Mouse (Mus musculus) C2C12 (cell line): ENCODE measurements around the gene Dach2.

Experiments
- CTCF ChIP-seq: IDR thresholded peaks from one replicate; pipeline ENCODE4 v1.5.1; 2011; ENCODE audit not compliant: control insufficient read depth, insufficient read depth, insufficient read length
- USF1 ChIP-seq: IDR thresholded peaks from one replicate; pipeline ENCODE4 v1.6.1; 2011; ENCODE audit warnings: low read depth, mild to moderate bottlenecking, control low read depth, moderate library complexity

- no peak for TF ChIP-seq CTCF
- no peak for TF ChIP-seq USF1
Observed at GRCm38 (mm10) chrX:113482131-113482530, 184.8 kb downstream of the Dach2 start.
